Mouse (Mus musculus) small intestine, adult 2 months (tissue): Measurements from ENCODE around the gene Cfap157.

ENCODE experiments used
- CTCF ChIP-seq: fragments of 200-500 bp; IDR thresholded peaks from 2 replicates; pipeline ENCODE4 v1.5.1; 2012; ENCODE audit warnings: low read depth, mild to moderate bottlenecking, control low read depth, inconsistent platforms, low read length, moderate library complexity, mixed read lengths; ENCODE audit not compliant: insufficient replicate concordance, insufficient read length; ENCODE audit errors: extremely low read depth
- POLR2A ChIP-seq: fragments of 200-500 bp; IDR thresholded peaks from 2 replicates; pipeline ENCODE4 v1.6.1; 2012; ENCODE audit warnings: low read depth, mild to moderate bottlenecking, control low read depth, inconsistent platforms, low read length, moderate library complexity

GRCm38 (mm10) chr2:32750199-32750598 lies 34.0 kb downstream of the Cfap157 start:
- peak; percentile 18; the same call in 1 of the 2 replicates for TF ChIP-seq CTCF
- TF ChIP-seq POLR2A = no peak
